Mouse (Mus musculus) midbrain, embryonic 14.5 days (tissue): ENCODE measurements around the gene Zfp830. TPM values are rescaled to one million over a fixed set of nuclear protein-coding genes. Genes with fewer than 3 reads are reported as not detected.

Experiments
- ATAC-seq: fragments of 200-750 bp; cut with Nextera tagmentation; 2 replicates; pipeline ENCODE4 v1.8.0; 2017; ENCODE audit warnings: moderate number of reproducible peaks, moderate library complexity; ENCODE audit not compliant: low FRiP score, low TSS enrichment
- DNase-seq: peaks from one replicate; pipeline ENCODE4 v3.0.0-alpha.2; 2015
- H3K27ac ChIP-seq: fragments of 300-500 bp; sonication (generic); replicated peaks from 2 replicates; pipeline ENCODE4 v1.5.1; 2014; ENCODE audit warnings: mild to moderate bottlenecking, low read depth, low read length, moderate library complexity
- H3K27me3 ChIP-seq: fragments of 300-500 bp; sonication (generic); 2 replicates; pipeline ENCODE4 v1.6.1; 2014; ENCODE audit warnings: low read length, control low read depth, mixed read lengths; ENCODE audit not compliant: control insufficient read depth, insufficient read depth
- H3K36me3 ChIP-seq: fragments of 300-500 bp; sonication (generic); 2 replicates; pipeline ENCODE4 v1.6.1; 2014; ENCODE audit warnings: low read length, control low read depth; ENCODE audit not compliant: control insufficient read depth, insufficient read depth
- H3K4me1 ChIP-seq: fragments of 300-500 bp; sonication (generic); 2 replicates; pipeline ENCODE4 v1.6.1; 2014; ENCODE audit warnings: mild to moderate bottlenecking, antibody characterized with exemption, low read length, control low read depth; ENCODE audit not compliant: control insufficient read depth, insufficient read depth
- H3K4me2 ChIP-seq: fragments of 300-500 bp; sonication (generic); 2 replicates; pipeline ENCODE4 v1.6.1; 2014; ENCODE audit warnings: mild to moderate bottlenecking, low read length, moderate library complexity
- H3K4me3 ChIP-seq: fragments of 300-500 bp; sonication (generic); replicated peaks from 2 replicates; pipeline ENCODE4 v1.5.1; 2014; ENCODE audit warnings: low read depth, low read length
- H3K9ac ChIP-seq: fragments of 300-500 bp; sonication (generic); replicated peaks from 2 replicates; pipeline ENCODE4 v1.6.1; 2014; ENCODE audit warnings: mild to moderate bottlenecking, low read length, moderate library complexity
- H3K9me3 ChIP-seq: fragments of 300-500 bp; sonication (generic); 2 replicates; pipeline ENCODE4 v1.6.1; 2016; ENCODE audit warnings: low read length, control low read depth, mixed read lengths; ENCODE audit not compliant: control insufficient read depth
- WGBS: fragments of 180-500 bp; shearing (Covaris S2); extraction: QIAGEN DNeasy Blood & Tissue Kit; methylation state at CpG from one replicate; pipeline ENCODE4 v1.1.7; 2014; 5-methylcytosine and 5-hydroxymethylcytosine counted together
- polyA plus RNA-seq: library from polyadenylated mRNA; unstranded; fragments of >200 nt; fragmentation: Nextera tagmentation; extraction: Ambion mirVana; gene quantifications from 2 replicates; pipeline ENCODE4 v1.2.1, GENCODE M21; 2014

The Zfp830 gene
- polyA plus RNA-seq, 1 experiment from 2014 or later = 26.9 TPM

- Histone ChIP-seq H3K9me3 (no peaks in the 10 kb centered on the region), H3K4me2 (no peak overlapping the region), H3K27me3 (no peaks in the 10 kb centered on the region), H3K9ac (no peak overlapping the region), H3K36me3 (no peaks in the 10 kb centered on the region), H3K4me3 (no peak overlapping the region), H3K4me1 (no peaks in the 10 kb centered on the region), H3K27ac (no peak overlapping the region)
- DNase-seq (no peak), ATAC-seq (no peak)
- WGBS = 88% methylated on average over 1 of the region's 1 CpGs
Measured at GRCm38 (mm10) chr11:82755919-82756318, 8.2 kb upstream of the Zfp830 start.

DNA sequence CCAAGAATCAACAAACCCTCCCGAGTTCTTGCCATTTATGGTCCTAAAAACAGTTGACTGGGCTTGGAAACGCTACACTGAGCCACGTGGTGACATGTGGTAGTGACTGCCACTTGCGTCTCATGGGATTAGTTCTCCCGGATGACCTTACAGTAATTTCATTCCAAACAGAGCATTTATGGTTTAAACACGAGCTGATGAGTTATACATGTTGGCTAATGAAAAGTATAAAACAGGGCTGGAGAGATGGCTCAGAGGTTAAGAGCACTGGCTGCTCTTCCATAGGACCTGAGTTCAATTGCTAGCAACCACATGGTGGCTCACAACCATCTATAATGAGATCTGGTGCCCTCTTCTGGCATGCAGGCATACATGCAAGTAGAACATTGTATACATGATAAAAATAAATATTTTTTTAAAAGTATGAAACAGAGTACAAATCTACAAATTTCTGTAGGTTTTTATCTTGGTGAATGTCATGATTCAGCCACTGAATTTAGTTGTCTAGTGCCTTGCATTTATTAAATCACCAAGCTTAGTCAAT, 1.8 kb upstream of the Zfp830 start:
- Histone ChIP-seq H3K4me3 (no peak overlapping the region), H3K4me2 (no peak overlapping the region), H3K9ac (no peak overlapping the region), H3K36me3 (no peaks in the 10 kb centered on the region), H3K9me3 (no peaks in the 10 kb centered on the region), H3K27me3 (no peaks in the 10 kb centered on the region), H3K27ac (no peak overlapping the region), H3K4me1 (peaks cover 20% of the 10 kb centered on the region)
- DNase-seq = no peak
- WGBS = 86% methylated on average over 6 of the region's 6 CpGs
- no peak for ATAC-seq

- Histone ChIP-seq H3K27ac (peak overlapping the region; percentile 85), H3K4me3 (peak overlapping the region; percentile 92), H3K9ac (peak overlapping the region; percentile 83; the same call in 1 of the 2 replicates), H3K27me3 (no peaks in the 10 kb centered on the region), H3K36me3 (peaks cover under 1% of the 10 kb centered on the region; the same call in 1 of the 2 replicates), H3K4me2 (peak overlapping the region; percentile 76), H3K9me3 (no peaks in the 10 kb centered on the region), H3K4me1 (peaks cover 20% of the 10 kb centered on the region)
- no peak for ATAC-seq
- WGBS = 12% methylated on average over 4 of the region's 4 CpGs
- DNase-seq = no peak
Measured at GRCm38 (mm10) chr11:82763261-82763660, 884 bp upstream of the Zfp830 start.

DNA sequence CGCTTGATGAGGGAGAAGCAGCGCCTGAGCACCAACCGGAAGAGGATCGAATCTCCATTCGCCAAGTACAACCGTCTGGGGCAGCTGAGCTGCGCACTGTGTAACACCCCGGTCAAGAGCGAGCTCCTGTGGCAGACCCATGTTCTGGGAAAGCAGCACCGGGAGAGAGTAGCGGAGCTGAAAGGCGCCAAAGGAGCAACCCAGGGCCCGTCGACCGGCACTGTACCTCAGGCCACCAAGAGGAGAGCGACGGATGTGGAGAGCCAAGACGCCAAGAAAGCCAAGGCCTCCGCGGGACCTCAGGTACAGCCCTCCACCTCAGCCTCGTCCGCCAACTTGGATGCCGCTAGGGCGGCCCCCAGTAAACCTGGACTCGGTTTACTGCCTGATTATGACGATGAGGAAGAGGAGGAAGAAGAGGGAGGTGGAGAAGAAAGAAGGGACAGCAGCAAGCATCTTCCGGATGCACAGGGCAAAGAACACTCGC, 336 bp downstream of the Zfp830 start:
- peak; percentile 63; the same call in 1 of the 2 replicates for ATAC-seq
- Histone ChIP-seq H3K36me3 (peaks cover 9% of the 10 kb centered on the region; the same call in 1 of the 2 replicates), H3K4me2 (peak overlapping the region; percentile 76), H3K4me3 (peak overlapping the region; percentile 92), H3K27me3 (no peaks in the 10 kb centered on the region), H3K9me3 (no peaks in the 10 kb centered on the region), H3K4me1 (peaks cover 20% of the 10 kb centered on the region), H3K9ac (peak overlapping the region; percentile 83), H3K27ac (peak overlapping the region; percentile 85)
- under 1% methylated on average over 28 of the region's 28 CpGs for WGBS
- DNase-seq = no peak

GRCm38 (mm10) chr11:82780134-82780533, 16.0 kb downstream of the Zfp830 start:
- Histone ChIP-seq H3K9me3 (no peaks in the 10 kb centered on the region), H3K27ac (no peak overlapping the region), H3K9ac (peak overlapping the region; percentile 96), H3K27me3 (no peaks in the 10 kb centered on the region), H3K4me2 (peak overlapping the region; percentile 73), H3K4me1 (peaks cover 16% of the 10 kb centered on the region), H3K36me3 (peaks cover 18% of the 10 kb centered on the region), H3K4me3 (peak overlapping the region; percentile 84)
- 62% methylated on average over 5 of the region's 5 CpGs for WGBS
- DNase-seq (no peak), ATAC-seq (no peak)

DNA sequence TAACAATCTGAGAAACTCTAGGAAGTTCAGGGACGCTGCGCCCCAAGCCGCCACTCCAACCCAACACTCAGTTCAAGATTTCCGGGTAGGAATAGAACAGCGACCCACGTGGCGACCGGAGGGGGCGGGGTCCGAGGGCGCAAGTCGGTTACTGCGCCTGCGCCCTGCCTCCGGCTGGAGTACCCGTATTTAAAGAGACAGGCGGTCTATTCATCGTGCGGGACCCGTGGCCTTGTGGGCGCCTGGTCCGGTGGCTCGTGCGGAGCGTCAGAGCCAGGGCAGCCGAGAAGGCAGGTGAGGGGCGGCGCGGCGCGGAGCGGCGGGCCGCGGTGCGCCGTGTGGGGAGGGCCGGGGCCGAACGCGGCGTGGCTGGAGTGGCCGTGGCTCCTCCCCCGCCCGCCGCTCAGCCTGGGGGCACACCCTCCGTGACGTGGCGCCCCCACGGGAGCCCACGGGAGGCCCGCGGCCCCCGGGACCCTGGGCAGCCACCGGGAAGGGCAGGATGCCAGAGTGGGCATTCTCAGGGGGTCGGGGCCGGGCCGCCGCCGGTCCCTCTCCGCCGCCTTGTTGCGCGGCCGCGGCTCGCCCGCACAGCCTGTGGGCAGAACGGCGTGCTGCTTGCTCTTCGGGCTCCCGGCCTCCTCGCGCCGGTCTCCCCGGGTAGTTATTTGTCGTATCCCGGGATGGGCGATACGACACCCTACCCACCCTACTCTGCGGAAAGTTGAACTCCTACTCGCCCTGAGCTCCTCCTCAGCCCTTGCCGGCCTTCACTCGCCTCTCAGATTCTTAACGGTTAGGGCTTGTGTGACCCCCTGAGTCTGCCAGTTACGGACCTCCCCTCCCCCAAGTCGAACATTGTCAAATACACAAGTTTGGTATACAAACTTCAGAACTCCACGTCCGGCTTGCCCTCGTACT, 17.1 kb downstream of the Zfp830 start, which contains the start of gene Lig3:
Gene Lig3 (plus strand): TSS at position 126 of the 921 bp plus-strand sequence.
- peak within 1 kb of the TSS; percentile 96 for H3K9ac ChIP-seq
- H3K27me3 ChIP-seq = no peaks in the 10 kb centered on the region
- H3K4me3 ChIP-seq = peak within 1 kb of the TSS; percentile 84
- H3K4me1 ChIP-seq = peaks cover 16% of the 10 kb centered on the region
- H3K36me3 ChIP-seq = peaks cover 29% of the 10 kb centered on the region
- DNase-seq = peak; percentile 99
- H3K9me3 ChIP-seq = no peaks in the 10 kb centered on the region
- peak within 1 kb of the TSS; percentile 73 for H3K4me2 ChIP-seq
- peak; percentile 96 for ATAC-seq
- 1% methylated on average over 83 of the region's 90 CpGs for WGBS
- H3K27ac ChIP-seq = peak within 1 kb of the TSS; percentile 98

DNA sequence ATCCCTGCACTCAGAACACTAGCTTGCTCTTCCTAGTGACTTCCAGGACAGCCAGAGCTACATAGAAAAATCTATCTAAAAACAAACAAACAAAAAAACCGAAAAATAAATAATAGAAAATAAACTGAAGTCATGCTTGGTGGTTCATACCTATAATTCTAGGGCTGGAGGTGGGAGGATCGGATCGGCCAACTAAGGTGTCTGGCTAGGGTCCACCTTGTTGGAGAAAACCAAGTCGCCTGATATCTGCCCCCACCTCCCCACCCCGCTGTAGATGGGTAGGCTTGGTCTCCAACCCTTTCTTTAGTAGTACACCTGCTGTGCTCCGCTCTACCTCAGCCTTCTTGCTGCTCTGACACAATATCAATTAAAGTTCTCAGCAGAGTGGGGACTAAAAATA, 18.1 kb downstream of the Zfp830 start:
- DNase-seq (no peak), ATAC-seq (no peak)
- no peaks in the 10 kb centered on the region for H3K27me3 ChIP-seq
- 45% methylated on average over 6 of the region's 6 CpGs for WGBS
- peaks cover 16% of the 10 kb centered on the region for H3K4me1 ChIP-seq
- H3K36me3 ChIP-seq = peaks cover 39% of the 10 kb centered on the region
- peak overlapping the region; percentile 84 for H3K4me3 ChIP-seq
- H3K9me3 ChIP-seq = no peaks in the 10 kb centered on the region
- H3K27ac ChIP-seq = no peak overlapping the region
- H3K9ac ChIP-seq = peak overlapping the region; percentile 96
- H3K4me2 ChIP-seq = peak overlapping the region; percentile 73

DNA sequence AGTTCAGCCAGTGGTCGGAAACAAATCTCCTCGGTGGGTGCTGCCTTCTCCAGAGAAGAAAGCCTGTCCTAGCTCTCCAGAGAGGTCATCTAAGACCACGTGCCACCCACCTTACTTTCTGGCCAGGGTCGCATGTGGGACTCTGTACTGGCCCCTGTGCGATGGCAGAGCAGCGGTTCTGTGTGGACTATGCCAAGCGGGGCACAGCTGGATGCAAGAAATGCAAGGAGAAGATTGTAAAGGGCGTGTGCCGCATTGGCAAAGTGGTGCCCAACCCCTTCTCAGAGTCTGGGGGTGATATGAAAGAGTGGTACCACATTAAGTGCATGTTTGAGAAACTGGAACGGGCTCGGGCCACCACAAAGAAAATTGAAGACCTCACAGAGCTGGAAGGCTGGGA, 19.3 kb downstream of the Zfp830 start:
- 95% methylated on average over 11 of the region's 11 CpGs for WGBS
- H3K36me3 ChIP-seq = peaks cover 51% of the 10 kb centered on the region
- peaks cover 16% of the 10 kb centered on the region for H3K4me1 ChIP-seq

More for the DNA sequence above, 19.3 kb downstream of the Zfp830 start:
- H3K27me3 ChIP-seq = no peaks in the 10 kb centered on the region
- no peak overlapping the region for H3K27ac ChIP-seq
- ATAC-seq (no peak), DNase-seq (no peak)
- no peak overlapping the region for H3K4me3 ChIP-seq
- H3K4me2 ChIP-seq = no peak overlapping the region
- H3K9me3 ChIP-seq = no peaks in the 10 kb centered on the region
- H3K9ac ChIP-seq = no peak overlapping the region
